Mouse (Mus musculus) hindbrain, embryonic 15.5 days (tissue): ENCODE data around the gene Mapkapk3. TPM values are rescaled to one million over a fixed set of nuclear protein-coding genes. Genes with fewer than 3 reads are reported as not detected.

Source experiments
- ATAC-seq: fragments of 200-750 bp; cut with Nextera tagmentation; 2 replicates; pipeline ENCODE4 v1.8.0; 2017; ENCODE audit warnings: low read depth, moderate number of reproducible peaks, moderate TSS enrichment; ENCODE audit not compliant: low FRiP score
- H3K27ac ChIP-seq: fragments of 300-500 bp; sonication (generic); replicated peaks from 2 replicates; pipeline ENCODE4 v1.5.1; 2015; ENCODE audit warnings: mild to moderate bottlenecking, inconsistent platforms
- H3K27me3 ChIP-seq: fragments of 300-500 bp; sonication (generic); 2 replicates; pipeline ENCODE4 v1.6.1; 2015; ENCODE audit warnings: control low read depth, inconsistent platforms
- H3K36me3 ChIP-seq: fragments of 300-500 bp; sonication (generic); 2 replicates; pipeline ENCODE4 v1.6.1; 2015; ENCODE audit warnings: control low read depth, inconsistent platforms
- H3K4me1 ChIP-seq: fragments of 300-500 bp; sonication (generic); replicated peaks from 2 replicates; pipeline ENCODE4 v1.6.1; 2015; ENCODE audit warnings: control low read depth, inconsistent platforms
- H3K4me2 ChIP-seq: fragments of 300-500 bp; sonication (generic); 2 replicates; pipeline ENCODE4 v1.6.1; 2015; ENCODE audit warnings: moderate library complexity, mild to moderate bottlenecking, inconsistent platforms
- H3K4me3 ChIP-seq: fragments of 300-500 bp; sonication (generic); 2 replicates; pipeline ENCODE4 v1.5.1; 2015; ENCODE audit warnings: mild to moderate bottlenecking, inconsistent platforms
- H3K9ac ChIP-seq: fragments of 300-500 bp; sonication (generic); 2 replicates; pipeline ENCODE4 v1.6.1; 2015; ENCODE audit warnings: inconsistent platforms
- H3K9me3 ChIP-seq: fragments of 300-500 bp; sonication (generic); 2 replicates; pipeline ENCODE4 v1.6.1; 2016; ENCODE audit warnings: control low read depth, inconsistent platforms
- WGBS: fragments of 180-500 bp; shearing (Covaris S2); methylation state at CpG from one replicate; pipeline ENCODE4 v1.1.7; 2015; 5-methylcytosine and 5-hydroxymethylcytosine counted together
- polyA plus RNA-seq: library from polyadenylated mRNA; unstranded; fragments of >200 nt; fragmentation: Nextera tagmentation; extraction: Ambion mirVana; gene quantifications from 2 replicates; pipeline ENCODE4 v1.2.1, GENCODE M21; 2015

Mapkapk3 gene
- polyA plus RNA-seq, 1 experiment from 2014 or later = 3.0 TPM

- H3K27ac ChIP-seq = no peak overlapping the region
- H3K36me3 ChIP-seq = peaks cover 2% of the 10 kb centered on the region; the same call in 1 of the 2 replicates
- H3K4me1 ChIP-seq = no peaks in the 10 kb centered on the region
- H3K4me3 ChIP-seq = no peak overlapping the region
- WGBS = 68% methylated on average over 13 of the region's 13 CpGs
- H3K4me2 ChIP-seq = no peak overlapping the region
- H3K27me3 ChIP-seq = no peaks in the 10 kb centered on the region
- no peak overlapping the region for H3K9ac ChIP-seq
- H3K9me3 ChIP-seq = no peaks in the 10 kb centered on the region
- ATAC-seq = no peak
These were observed 16.2 kb upstream of the Mapkapk3 start for GRCm38 (mm10) chr9:107305601-107306542.

GRCm38 (mm10) chr9:107305012-107305411, 15.3 kb upstream of the Mapkapk3 start:
- Histone ChIP-seq H3K4me2 (no peak overlapping the region), H3K36me3 (peaks cover 3% of the 10 kb centered on the region; the same call in 1 of the 2 replicates), H3K4me1 (no peaks in the 10 kb centered on the region), H3K27ac (no peak overlapping the region), H3K9me3 (no peaks in the 10 kb centered on the region), H3K9ac (no peak overlapping the region), H3K4me3 (no peak overlapping the region), H3K27me3 (no peaks in the 10 kb centered on the region)
- 88% methylated on average over 4 of the region's 4 CpGs for WGBS
- no peak for ATAC-seq

GRCm38 (mm10) chr9:107304383-107304782, 14.7 kb upstream of the Mapkapk3 start:
- H3K4me3 ChIP-seq = no peak overlapping the region
- H3K4me2 ChIP-seq = no peak overlapping the region
- ATAC-seq = no peak
- no peak overlapping the region for H3K27ac ChIP-seq
- 100% methylated on average over 3 of the region's 3 CpGs for whole genome bisulfite sequencing
- no peaks in the 10 kb centered on the region for H3K4me1 ChIP-seq
- H3K9ac ChIP-seq = no peak overlapping the region
- H3K36me3 ChIP-seq = peaks cover 3% of the 10 kb centered on the region; the same call in 1 of the 2 replicates
- H3K27me3 ChIP-seq = no peaks in the 10 kb centered on the region
- H3K9me3 ChIP-seq = no peaks in the 10 kb centered on the region

GRCm38 (mm10) chr9:107303900-107304299, 14.2 kb upstream of the Mapkapk3 start:
- Histone ChIP-seq H3K36me3 (peaks cover 3% of the 10 kb centered on the region; the same call in 1 of the 2 replicates), H3K4me2 (no peak overlapping the region), H3K9me3 (no peaks in the 10 kb centered on the region), H3K4me3 (no peak overlapping the region), H3K9ac (no peak overlapping the region), H3K27me3 (no peaks in the 10 kb centered on the region), H3K27ac (no peak overlapping the region), H3K4me1 (0 out of 2 replicates have a peak, but pooled peaks cover under 1% of the 10 kb centered on the region)
- WGBS = 72% methylated on average over 5 of the region's 5 CpGs
- ATAC-seq = no peak

GRCm38 (mm10) chr9:107303121-107303820, 13.6 kb upstream of the Mapkapk3 start:
- Histone ChIP-seq H3K4me1 (peaks cover 6% of the 10 kb centered on the region), H3K4me2 (no peak overlapping the region), H3K27ac (no peak overlapping the region), H3K36me3 (peaks cover 3% of the 10 kb centered on the region; the same call in 1 of the 2 replicates), H3K4me3 (no peak overlapping the region), H3K9ac (no peak overlapping the region), H3K27me3 (no peaks in the 10 kb centered on the region), H3K9me3 (no peaks in the 10 kb centered on the region)
- 83% methylated on average over 9 of the region's 9 CpGs for WGBS
- no peak for ATAC-seq

GRCm38 (mm10) chr9:107302592-107302991, 12.9 kb upstream of the Mapkapk3 start:
- 83% methylated on average over 7 of the region's 7 CpGs for WGBS
- Histone ChIP-seq H3K36me3 (peaks cover 3% of the 10 kb centered on the region; the same call in 1 of the 2 replicates), H3K9ac (no peak overlapping the region), H3K27me3 (no peaks in the 10 kb centered on the region), H3K9me3 (no peaks in the 10 kb centered on the region), H3K4me3 (no peak overlapping the region), H3K27ac (no peak overlapping the region), H3K4me1 (peaks cover 13% of the 10 kb centered on the region), H3K4me2 (no peak overlapping the region)
- ATAC-seq = no peak

- Histone ChIP-seq H3K27me3 (no peaks in the 10 kb centered on the region), H3K9me3 (no peaks in the 10 kb centered on the region), H3K36me3 (peaks cover 3% of the 10 kb centered on the region; the same call in 1 of the 2 replicates), H3K4me1 (peaks cover 21% of the 10 kb centered on the region), H3K9ac (no peak overlapping the region), H3K4me3 (no peak overlapping the region), H3K27ac (no peak overlapping the region), H3K4me2 (no peak overlapping the region)
- WGBS = 87% methylated on average over 17 of the region's 17 CpGs
- no peak for ATAC-seq
These were observed 12.1 kb upstream of the Mapkapk3 start for GRCm38 (mm10) chr9:107301554-107302331.

- peaks cover 3% of the 10 kb centered on the region; the same call in 1 of the 2 replicates for H3K27me3 ChIP-seq
- ATAC-seq = no peak
- H3K4me3 ChIP-seq = no peak overlapping the region
- no peak overlapping the region for H3K9ac ChIP-seq
- no peaks in the 10 kb centered on the region for H3K9me3 ChIP-seq
- H3K36me3 ChIP-seq = peaks cover 3% of the 10 kb centered on the region; the same call in 1 of the 2 replicates
- peaks cover 27% of the 10 kb centered on the region for H3K4me1 ChIP-seq
- no peak overlapping the region for H3K27ac ChIP-seq
- WGBS = 94% methylated on average over 30 of the region's 30 CpGs
- no peak overlapping the region for H3K4me2 ChIP-seq
These were observed 10.7 kb upstream of the Mapkapk3 start for GRCm38 (mm10) chr9:107300224-107300973.

- ATAC-seq = no peak
- peaks cover 5% of the 10 kb centered on the region; the same call in 1 of the 2 replicates for H3K27me3 ChIP-seq
- H3K36me3 ChIP-seq = peaks cover 3% of the 10 kb centered on the region; the same call in 1 of the 2 replicates
- 93% methylated on average over 7 of the region's 7 CpGs for WGBS
- no peak overlapping the region for H3K9ac ChIP-seq
- H3K27ac ChIP-seq = no peak overlapping the region
- no peak overlapping the region for H3K4me2 ChIP-seq
- H3K9me3 ChIP-seq = no peaks in the 10 kb centered on the region
- no peak overlapping the region for H3K4me3 ChIP-seq
- H3K4me1 ChIP-seq = peaks cover 27% of the 10 kb centered on the region
These were observed 10.1 kb upstream of the Mapkapk3 start for GRCm38 (mm10) chr9:107299783-107300182.

- Histone ChIP-seq H3K27ac (no peak overlapping the region), H3K9ac (no peak overlapping the region), H3K27me3 (peaks cover 7% of the 10 kb centered on the region), H3K4me2 (no peak overlapping the region), H3K36me3 (peaks cover 3% of the 10 kb centered on the region; the same call in 1 of the 2 replicates), H3K9me3 (no peaks in the 10 kb centered on the region), H3K4me1 (peaks cover 27% of the 10 kb centered on the region), H3K4me3 (no peak overlapping the region)
- 83% methylated on average over 6 of the region's 6 CpGs for WGBS
- no peak for ATAC-seq
These were observed 9.2 kb upstream of the Mapkapk3 start for GRCm38 (mm10) chr9:107298876-107299275.
